Mouse (Mus musculus): Measurements from ENCODE around the gene Zbtb4. TPM values are rescaled to one million over a fixed set of nuclear protein-coding genes. Genes with fewer than 3 reads are reported as not detected.

The Zbtb4 gene
- polyA plus RNA-seq, 1 experiment from 2014 or later, result 3.2 TPM

- H3K4me1 ChIP-seq, result peaks cover 11% of the 10 kb centered on the region
- peaks cover 49% of the 10 kb centered on the region for H3K27me3 ChIP-seq
- no peaks in the 10 kb centered on the region for H3K9me3 ChIP-seq
- no peak overlapping the region for H3K4me2 ChIP-seq (replicated peaks)
- 58% methylated on average over 5 of the region's 5 CpGs for WGBS
- ATAC-seq (ENCODE audit: low FRiP score, low read depth), result no peak
- no peaks in the 10 kb centered on the region for H3K36me3 ChIP-seq
- no peak overlapping the region for H3K27ac ChIP-seq
- no peak overlapping the region for H3K9ac ChIP-seq
- no peak overlapping the region for H3K4me3 ChIP-seq
Measured at GRCm38 (mm10) chr11:69793429-69793828, 27.7 kb downstream of the Zbtb4 start.

- H3K27me3 ChIP-seq, result peaks cover 69% of the 10 kb centered on the region
- H3K4me3 ChIP-seq, result peak within 1 kb of the TSS; percentile 54
- H3K9ac ChIP-seq, result peak within 1 kb of the TSS; percentile 66
- ATAC-seq (ENCODE audit: low FRiP score, low read depth), result peak; percentile 97
- peak within 1 kb of the TSS; percentile 56; the same call in 1 of the 2 replicates for H3K27ac ChIP-seq
- peak within 1 kb of the TSS; percentile 90 for H3K4me2 ChIP-seq (replicated peaks)
- WGBS, result 2% methylated on average over 52 of the region's 52 CpGs
- H3K9me3 ChIP-seq, result no peaks in the 10 kb centered on the region
- no peaks in the 10 kb centered on the region for H3K36me3 ChIP-seq
- peaks cover 27% of the 10 kb centered on the region for H3K4me1 ChIP-seq
Measured at GRCm38 (mm10) chr11:69795168-69795982, 29.7 kb downstream of the Zbtb4 start, which contains the start of gene Chrnb1. Chrnb1 (minus strand) TSS chr11:69795943.

GRCm38 (mm10) chr11:69795983-69796435 is 30.3 kb downstream of the Zbtb4 start:
- no peak for ATAC-seq (ENCODE audit: low FRiP score, low read depth)
- Histone ChIP-seq H3K4me3 (peak overlapping the region; percentile 54), H3K36me3 (no peaks in the 10 kb centered on the region), H3K27ac (0 out of 2 replicates have a peak overlapping the region, but pooled peaks have one; percentile 56), H3K9me3 (no peaks in the 10 kb centered on the region), H3K27me3 (peaks cover 70% of the 10 kb centered on the region), H3K4me1 (peaks cover 33% of the 10 kb centered on the region), H3K4me2 (replicated peaks) (peak overlapping the region; percentile 90), H3K9ac (peak overlapping the region; percentile 66)
- under 1% methylated on average over 13 of the region's 13 CpGs for WGBS

- H3K36me3 ChIP-seq, result no peaks in the 10 kb centered on the region
Measured at GRCm38 (mm10) chr11:69797924-69798323, 32.2 kb downstream of the Zbtb4 start.

DNA sequence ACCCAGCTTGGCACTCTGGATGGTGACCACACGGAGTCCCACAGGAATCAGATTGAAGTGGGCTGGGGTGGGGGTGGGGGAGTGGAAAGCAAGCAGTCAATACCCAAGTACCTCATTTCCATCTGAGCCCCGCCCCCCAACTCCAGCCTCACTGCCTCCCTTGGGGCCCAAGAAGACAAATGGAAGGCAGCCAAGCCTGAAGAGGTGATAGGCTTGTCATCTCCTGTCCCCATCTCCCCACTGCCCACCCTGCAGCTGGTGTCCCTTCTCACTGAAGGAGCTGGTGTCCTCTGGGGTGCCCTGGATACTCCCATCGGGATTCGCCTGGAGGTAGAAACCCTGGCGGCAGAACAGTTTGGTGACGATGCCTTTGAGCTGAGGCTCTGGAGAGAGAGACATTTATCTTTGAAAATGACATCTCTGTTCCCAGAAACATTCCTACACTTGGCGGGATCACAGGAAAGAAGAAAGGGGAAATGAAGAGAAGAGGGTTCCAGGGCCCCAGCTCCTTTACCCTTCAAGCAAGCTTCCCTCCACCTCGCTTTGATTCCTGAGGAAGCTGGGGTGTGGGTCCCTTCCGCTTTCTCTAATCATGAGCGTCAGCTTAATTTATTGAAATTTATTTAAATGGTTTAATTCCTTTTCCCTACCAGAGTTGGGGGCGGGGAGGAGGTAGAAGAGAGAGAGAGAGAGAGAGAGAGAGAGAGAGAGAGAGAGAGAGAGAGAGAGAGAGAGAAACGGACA is 33.9 kb downstream of the Zbtb4 start:
- Histone ChIP-seq H3K9ac (0 out of 2 replicates have a peak overlapping the region, but pooled peaks have one; percentile 25), H3K9me3 (no peaks in the 10 kb centered on the region), H3K27me3 (peaks cover 91% of the 10 kb centered on the region), H3K4me1 (peaks cover 69% of the 10 kb centered on the region), H3K4me3 (peak overlapping the region; percentile 57), H3K36me3 (no peaks in the 10 kb centered on the region), H3K27ac (no peak overlapping the region), H3K4me2 (replicated peaks) (peak overlapping the region; percentile 92)
- 28% methylated on average over 12 of the region's 12 CpGs for WGBS
- ATAC-seq (ENCODE audit: low FRiP score, low read depth), result no peak

More at GRCm38 (mm10) chr11:69797924-69798323, 32.2 kb downstream of the Zbtb4 start:
- 62% methylated on average over 7 of the region's 7 CpGs for whole genome bisulfite sequencing
- Histone ChIP-seq H3K4me2 (replicated peaks) (no peak overlapping the region), H3K4me3 (no peak overlapping the region), H3K27me3 (peaks cover 88% of the 10 kb centered on the region), H3K4me1 (peaks cover 52% of the 10 kb centered on the region), H3K9ac (no peak overlapping the region), H3K27ac (no peak overlapping the region), H3K9me3 (no peaks in the 10 kb centered on the region)
- no peak for ATAC-seq (ENCODE audit: low FRiP score, low read depth)

GRCm38 (mm10) chr11:69800138-69800391 is 34.4 kb downstream of the Zbtb4 start:
- Histone ChIP-seq H3K4me3 (peak overlapping the region; percentile 57), H3K4me2 (replicated peaks) (peak overlapping the region; percentile 92), H3K9me3 (no peaks in the 10 kb centered on the region), H3K36me3 (no peaks in the 10 kb centered on the region), H3K9ac (peak overlapping the region; percentile 79), H3K4me1 (peaks cover 73% of the 10 kb centered on the region), H3K27ac (peak overlapping the region; percentile 61; the same call in 1 of the 2 replicates), H3K27me3 (peaks cover 91% of the 10 kb centered on the region)
- ATAC-seq (ENCODE audit: low FRiP score, low read depth), result no peak
- WGBS, result under 1% methylated on average over 11 of the region's 11 CpGs

- WGBS, result 1% methylated on average over 36 of the region's 36 CpGs
- H3K4me1 ChIP-seq, result peaks cover 70% of the 10 kb centered on the region
- H3K9ac ChIP-seq, result peak overlapping the region; percentile 79
- peaks cover 93% of the 10 kb centered on the region for H3K27me3 ChIP-seq
- H3K36me3 ChIP-seq, result no peaks in the 10 kb centered on the region
- H3K9me3 ChIP-seq, result no peaks in the 10 kb centered on the region
- peak; percentile 64 for ATAC-seq (ENCODE audit: low FRiP score, low read depth)
- peak overlapping the region; percentile 57 for H3K4me3 ChIP-seq
- peak overlapping the region; percentile 61; the same call in 1 of the 2 replicates for H3K27ac ChIP-seq
- peak overlapping the region; percentile 92 for H3K4me2 ChIP-seq (replicated peaks)
Measured at GRCm38 (mm10) chr11:69800392-69801197, 34.9 kb downstream of the Zbtb4 start.

DNA sequence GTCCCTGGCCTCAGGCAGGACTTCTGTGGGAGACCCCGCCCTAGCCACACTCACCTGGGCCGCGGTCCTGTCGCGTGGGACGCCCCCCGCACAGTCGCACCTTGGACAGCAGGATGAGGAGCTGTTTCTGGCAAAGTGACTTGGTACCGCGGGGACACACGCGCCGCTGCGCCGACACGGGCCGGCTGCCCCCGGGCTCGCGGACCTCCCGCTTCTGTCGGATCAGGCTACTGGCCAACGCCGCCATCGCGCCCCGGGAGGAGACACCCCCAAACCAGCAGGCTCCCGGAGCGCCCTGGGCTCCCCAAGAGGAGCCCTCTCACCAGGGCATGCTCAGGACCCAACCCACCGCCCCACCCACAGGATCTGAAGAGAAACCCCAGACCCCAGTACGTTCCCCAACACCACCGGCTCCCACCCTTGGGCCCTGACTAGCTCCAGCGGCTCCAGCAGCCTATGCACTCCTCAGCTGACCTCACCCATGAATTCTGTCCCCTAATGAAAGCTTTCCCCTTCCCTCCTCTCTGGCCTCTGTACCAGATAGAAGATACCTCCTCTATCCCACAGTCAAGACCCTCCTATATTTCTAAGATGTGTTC is 35.8 kb downstream of the Zbtb4 start, which contains the start of gene Fgf11:
Gene Fgf11 (minus strand): TSS at position 479 of the 599 bp plus-strand sequence.
- Histone ChIP-seq H3K9me3 (no peaks in the 10 kb centered on the region), H3K4me1 (peaks cover 63% of the 10 kb centered on the region), H3K27ac (peak within 1 kb of the TSS; percentile 61; the same call in 1 of the 2 replicates), H3K4me3 (peak within 1 kb of the TSS; percentile 57), H3K4me2 (replicated peaks) (peak within 1 kb of the TSS; percentile 92), H3K9ac (peak within 1 kb of the TSS; percentile 79), H3K27me3 (peaks cover 93% of the 10 kb centered on the region), H3K36me3 (no peaks in the 10 kb centered on the region)
- WGBS, result 1% methylated on average over 33 of the region's 33 CpGs
- no peak for ATAC-seq (ENCODE audit: low FRiP score, low read depth)

DNA sequence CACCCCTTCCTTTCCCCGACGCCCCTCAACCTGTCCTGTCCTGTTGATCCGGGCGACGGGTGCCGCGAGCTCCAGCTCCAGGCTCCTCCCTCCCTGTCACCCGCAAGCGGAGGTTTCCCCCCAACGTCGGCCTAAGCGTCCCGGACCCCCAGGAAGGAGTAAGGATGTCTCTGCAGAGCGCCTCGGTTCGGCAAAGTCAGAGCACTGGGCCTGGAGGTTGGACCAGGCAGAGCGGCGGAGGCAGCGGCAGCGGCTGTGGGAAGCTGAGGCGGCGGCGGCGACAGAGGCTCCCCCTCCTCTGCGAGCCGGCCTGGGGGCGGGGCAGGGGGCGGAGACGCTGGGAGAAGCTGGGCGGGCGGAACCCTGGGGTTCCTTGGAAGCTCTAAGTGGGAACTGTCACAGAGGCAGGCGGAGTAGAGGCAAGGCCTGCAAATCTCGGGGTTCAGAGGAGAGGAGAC is 37.0 kb downstream of the Zbtb4 start:
- Histone ChIP-seq H3K4me1 (peaks cover 63% of the 10 kb centered on the region), H3K27me3 (peaks cover 94% of the 10 kb centered on the region), H3K4me3 (peak overlapping the region; percentile 57), H3K9ac (peak overlapping the region; percentile 79), H3K4me2 (replicated peaks) (peak overlapping the region; percentile 92), H3K9me3 (no peaks in the 10 kb centered on the region), H3K27ac (0 out of 2 replicates have a peak overlapping the region, but pooled peaks have one; percentile 17), H3K36me3 (no peaks in the 10 kb centered on the region)
- ATAC-seq (ENCODE audit: low FRiP score, low read depth), result 0 out of 2 replicates have a peak, but pooled peaks have one; percentile 33
- under 1% methylated on average over 32 of the region's 33 CpGs for WGBS

GRCm38 (mm10) chr11:69803328-69803727 is 37.6 kb downstream of the Zbtb4 start:
- 1% methylated on average over 12 of the region's 12 CpGs for WGBS
- H3K27me3 ChIP-seq, result peaks cover 93% of the 10 kb centered on the region

More at GRCm38 (mm10) chr11:69803328-69803727, 37.6 kb downstream of the Zbtb4 start:
- no peaks in the 10 kb centered on the region for H3K36me3 ChIP-seq
- H3K27ac ChIP-seq, result 0 out of 2 replicates have a peak overlapping the region, but pooled peaks have one; percentile 3
- H3K4me3 ChIP-seq, result peak overlapping the region; percentile 57
- H3K4me2 ChIP-seq (replicated peaks), result peak overlapping the region; percentile 92
- H3K9ac ChIP-seq, result peak overlapping the region; percentile 79
- H3K4me1 ChIP-seq, result peaks cover 63% of the 10 kb centered on the region
- H3K9me3 ChIP-seq, result no peaks in the 10 kb centered on the region
- ATAC-seq (ENCODE audit: low FRiP score, low read depth), result no peak
